Mouse (Mus musculus) cerebellum, adult 2 months (tissue): ENCODE results near the gene Pabpn1.

Experiments used
- CTCF ChIP-seq: fragments of 200-500 bp; IDR thresholded peaks from 2 replicates; pipeline ENCODE4 v1.5.1; 2011; ENCODE audit warnings: low read depth, mild to moderate bottlenecking, control low read depth, low read length, moderate library complexity, borderline replicate concordance; ENCODE audit not compliant: insufficient read depth
- POLR2A ChIP-seq: fragments of 200-500 bp; IDR thresholded peaks from 2 replicates; pipeline ENCODE4 v1.6.1; 2011; ENCODE audit warnings: low read length, control low read depth, borderline replicate concordance; ENCODE audit not compliant: insufficient read depth

GRCm38 (mm10) chr14:54924641-54925348 is 32.5 kb downstream of the Pabpn1 start:
- TF ChIP-seq CTCF (no peak), POLR2A (no peak)
